Mouse (Mus musculus): Measurements from ENCODE around the gene Gm10282. TPM values are rescaled to one million over a fixed set of nuclear protein-coding genes. Genes with fewer than 3 reads are reported as not detected.

The Gm10282 gene
- total RNA-seq, 2 experiments from 2014 or later, result 6.3 to 10.8 TPM

GRCm38 (mm10) chr8:72270606-72271005, 34.5 kb downstream of the Gm10282 start:
- intact Hi-C loops (cut with DNase I), result no loop called here
- no peak for DNase-seq (ENCODE audit: extremely low spot score in 1 of 2, low spot score in 2 of 2)

- intact Hi-C loops (cut with DNase I), result no loop called here
- peak in 1 of 2 experiments; percentile 91 for DNase-seq (ENCODE audit: extremely low spot score in 1 of 2, low spot score in 2 of 2)
These were observed 36.7 kb downstream of the Gm10282 start for GRCm38 (mm10) chr8:72268356-72268755.

- no peak for DNase-seq (ENCODE audit: extremely low spot score in 1 of 2, low spot score in 2 of 2)
- intact Hi-C loops (cut with DNase I), result no loop called here
These were observed 38.0 kb downstream of the Gm10282 start for GRCm38 (mm10) chr8:72267106-72267505.

GRCm38 (mm10) chr8:72266671-72267070, 38.4 kb downstream of the Gm10282 start:
- no peak for DNase-seq (ENCODE audit: extremely low spot score in 1 of 2, low spot score in 2 of 2)
- intact Hi-C loops (cut with DNase I), result no loop called here

GRCm38 (mm10) chr8:72265342-72265741, 39.7 kb downstream of the Gm10282 start:
- intact Hi-C loops (cut with DNase I), result no loop called here
- DNase-seq (ENCODE audit: extremely low spot score in 1 of 2, low spot score in 2 of 2), result peak in 1 of 2 experiments; percentile 83

- intact Hi-C loops (cut with DNase I), result loop anchor here (5.0 kb wide), 1 partner anchor 104 kb away; no protein-coding TSS in a partner anchor
- no peak for DNase-seq (ENCODE audit: extremely low spot score in 1 of 2, low spot score in 2 of 2)
These were observed 41.6 kb downstream of the Gm10282 start for GRCm38 (mm10) chr8:72263451-72263850.

GRCm38 (mm10) chr8:72262756-72263155, 42.3 kb downstream of the Gm10282 start:
- intact Hi-C loops (cut with DNase I), result loop anchor here (5.0 kb wide), 1 partner anchor 105 kb away; no protein-coding TSS in a partner anchor
- DNase-seq (ENCODE audit: extremely low spot score in 1 of 2, low spot score in 2 of 2), result no peak

GRCm38 (mm10) chr8:72261872-72262271, 43.2 kb downstream of the Gm10282 start:
- intact Hi-C loops (cut with DNase I), result loop anchor here (5.0 kb wide), 1 partner anchor 105 kb away; no protein-coding TSS in a partner anchor
- no peak for DNase-seq (ENCODE audit: extremely low spot score in 1 of 2, low spot score in 2 of 2)

- intact Hi-C loops (cut with DNase I), result loop anchor here (5.0 kb wide), 1 partner anchor 106 kb away; no protein-coding TSS in a partner anchor
- DNase-seq (ENCODE audit: extremely low spot score in 1 of 2, low spot score in 2 of 2), result no peak
These were observed 43.6 kb downstream of the Gm10282 start for GRCm38 (mm10) chr8:72261431-72261830.

GRCm38 (mm10) chr8:72261019-72261418, 44.0 kb downstream of the Gm10282 start:
- peak in 1 of 2 experiments; percentile 69 for DNase-seq (ENCODE audit: extremely low spot score in 1 of 2, low spot score in 2 of 2)
- intact Hi-C loops (cut with DNase I), result loop anchor here (5.0 kb wide), 1 partner anchor 106 kb away; no protein-coding TSS in a partner anchor

- intact Hi-C loops (cut with DNase I), result loop anchor here (5.0 kb wide), 1 partner anchor 107 kb away; no protein-coding TSS in a partner anchor
- DNase-seq (ENCODE audit: extremely low spot score in 1 of 2, low spot score in 2 of 2), result no peak
These were observed 44.5 kb downstream of the Gm10282 start for GRCm38 (mm10) chr8:72260585-72260984.

- intact Hi-C loops (cut with DNase I), result loop anchor here (5.0 kb wide), 2 partner anchors 83 to 107 kb away; no protein-coding TSS in a partner anchor
- DNase-seq (ENCODE audit: extremely low spot score in 1 of 2, low spot score in 2 of 2), result no peak
These were observed 45.2 kb downstream of the Gm10282 start for GRCm38 (mm10) chr8:72259862-72260261.

GRCm38 (mm10) chr8:72257902-72258238, 47.2 kb downstream of the Gm10282 start:
- intact Hi-C loops (cut with DNase I), result loop anchor here (5.0 kb wide), 1 partner anchor 81 kb away; no protein-coding TSS in a partner anchor
- DNase-seq (ENCODE audit: extremely low spot score in 1 of 2, low spot score in 2 of 2), result no peak

- DNase-seq (ENCODE audit: extremely low spot score in 1 of 2, low spot score in 2 of 2), result peak in 1 of 2 experiments; percentile 71
- intact Hi-C loops (cut with DNase I), result loop anchor here (5.0 kb wide), 1 partner anchor 80 kb away; no protein-coding TSS in a partner anchor
These were observed 47.7 kb downstream of the Gm10282 start for GRCm38 (mm10) chr8:72257171-72257901.

Other genes with a start within 250 kb of the Gm10282 start
- not detected for gene Olfr373, start 222.1 kb downstream of the Gm10282 start, total RNA-seq (2021)
- gene Olfr374, start 198.2 kb downstream of the Gm10282 start, total RNA-seq (2021), result not detected
- 10 to 100 TPM; 45.4 to 46.6 TPM for gene Tpm4, start 170.3 kb downstream of the Gm10282 start, total RNA-seq (2021)
- gene Rab8a, start 144.1 kb downstream of the Gm10282 start, total RNA-seq (2021), result 10 to 100 TPM; 42.6 to 46.7 TPM
- not detected for gene Hsh2d, start 115.6 kb downstream of the Gm10282 start, total RNA-seq (2021)
- not detected for gene Cib3, start 92.4 kb downstream of the Gm10282 start, total RNA-seq (2021)
- gene Gm11034, start 91.6 kb downstream of the Gm10282 start, total RNA-seq (2021), result not detected
- 10 to 100 TPM; 54.0 to 59.4 TPM for gene Fam32a, start 85.5 kb downstream of the Gm10282 start, total RNA-seq (2021)
- 100 to 1,000 TPM; 115 to 119 TPM for gene Ap1m1, start 65.2 kb downstream of the Gm10282 start, total RNA-seq (2021)
- gene Klf2, start 13.8 kb upstream of the Gm10282 start, total RNA-seq (2021), result 10 to 100 TPM; 15.4 to 18.9 TPM
- 10 to 100 TPM; 69.6 to 72.0 TPM for gene Eps15l1, start 116.2 kb upstream of the Gm10282 start, total RNA-seq (2021)
- 1 to 10 TPM in 1 of 2 experiments, under 1 TPM in 1; 0.88 to 1.0 TPM for gene Calr3, start 138.6 kb upstream of the Gm10282 start, total RNA-seq (2021)
- 10 to 100 TPM; 12.8 to 13.6 TPM for gene 1700030K09Rik, start 138.6 kb upstream of the Gm10282 start, total RNA-seq (2021)
- 10 to 100 TPM; 66.5 to 72.0 TPM for gene Cherp, start 170.0 kb upstream of the Gm10282 start, total RNA-seq (2021)
- 10 to 100 TPM; 45.9 to 49.9 TPM for gene Slc35e1, start 187.4 kb upstream of the Gm10282 start, total RNA-seq (2021)
- gene Med26, start 243.0 kb upstream of the Gm10282 start, total RNA-seq (2021), result 1 to 10 TPM; 9.4 to 9.6 TPM

Measured in left cerebral cortex, postnatal 10 days (tissue).